Mouse (Mus musculus): ENCODE measurements around the gene Parva. TPM values are rescaled to one million over a fixed set of nuclear protein-coding genes. Genes with fewer than 3 reads are reported as not detected.
A peak's percentile ranks its signal among the peaks of the same experiment; 100 is the strongest.

Parva gene
- polyA plus RNA-seq, 1 experiment from 2014 or later, result 54.5 TPM

- Histone ChIP-seq H3K27me3 (ENCODE audit: insufficient read depth, poor library complexity, severe bottlenecking) (no peaks in the 10 kb centered on the region), H3K4me3 (no peak overlapping the region), H3K27ac (no peak overlapping the region), H3K36me3 (no peaks in the 10 kb centered on the region), H3K9me3 (no peaks in the 10 kb centered on the region), H3K4me1 (replicated peaks) (peaks cover 35% of the 10 kb centered on the region)
- no peak for DNase-seq (ENCODE audit: low spot score)
- WGBS, result 70% methylated on average over 2 of the region's 2 CpGs
Observed at GRCm38 (mm10) chr7:112490825-112491224, 63.5 kb downstream of the Parva start.

GRCm38 (mm10) chr7:112491737-112492136, 64.4 kb downstream of the Parva start:
- Histone ChIP-seq H3K27me3 (ENCODE audit: insufficient read depth, poor library complexity, severe bottlenecking) (no peaks in the 10 kb centered on the region), H3K36me3 (no peaks in the 10 kb centered on the region), H3K4me3 (no peak overlapping the region), H3K9me3 (no peaks in the 10 kb centered on the region), H3K4me1 (replicated peaks) (peaks cover 44% of the 10 kb centered on the region), H3K27ac (no peak overlapping the region)
- 72% methylated on average over 1 of the region's 1 CpGs for WGBS
- no peak for DNase-seq (ENCODE audit: low spot score)

DNA sequence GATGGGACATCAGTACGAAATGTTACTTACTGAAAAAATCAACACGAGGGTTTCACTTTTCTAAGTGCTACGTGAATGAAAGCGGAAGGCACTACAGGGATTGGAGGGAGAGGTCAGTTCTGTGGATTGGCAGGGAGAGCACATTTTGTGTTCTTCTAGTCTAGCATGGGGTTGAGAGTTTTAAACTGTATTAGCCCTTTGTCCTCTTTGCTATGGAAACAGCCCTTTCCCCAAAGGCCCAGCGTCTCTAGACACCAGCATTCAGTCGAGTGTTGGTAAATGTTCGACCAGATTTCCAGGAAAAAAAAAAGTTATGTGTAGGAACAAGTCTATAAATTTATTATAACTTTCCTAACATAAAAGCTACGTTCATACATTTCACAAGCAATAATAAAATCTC, 68.6 kb downstream of the Parva start:
- Histone ChIP-seq H3K4me3 (no peak overlapping the region), H3K36me3 (no peaks in the 10 kb centered on the region), H3K9me3 (no peaks in the 10 kb centered on the region), H3K27ac (0 out of 2 replicates have a peak overlapping the region, but pooled peaks have one; percentile 1), H3K27me3 (ENCODE audit: insufficient read depth, poor library complexity, severe bottlenecking) (no peaks in the 10 kb centered on the region), H3K4me1 (replicated peaks) (peaks cover 67% of the 10 kb centered on the region)
- no peak for DNase-seq (ENCODE audit: low spot score)
- WGBS, result 66% methylated on average over 8 of the region's 8 CpGs

GRCm38 (mm10) chr7:112496921-112497320, 69.6 kb downstream of the Parva start:
- no peak for DNase-seq (ENCODE audit: low spot score)
- Histone ChIP-seq H3K9me3 (no peaks in the 10 kb centered on the region), H3K4me1 (replicated peaks) (peaks cover 66% of the 10 kb centered on the region), H3K27me3 (ENCODE audit: insufficient read depth, poor library complexity, severe bottlenecking) (no peaks in the 10 kb centered on the region), H3K36me3 (no peaks in the 10 kb centered on the region), H3K4me3 (no peak overlapping the region), H3K27ac (no peak overlapping the region)
- WGBS, result 78% methylated on average over 7 of the region's 7 CpGs

GRCm38 (mm10) chr7:112498591-112499301, 71.4 kb downstream of the Parva start:
- WGBS, result 68% methylated on average over 9 of the region's 9 CpGs
- Histone ChIP-seq H3K9me3 (no peaks in the 10 kb centered on the region), H3K27me3 (ENCODE audit: insufficient read depth, poor library complexity, severe bottlenecking) (0 out of 2 replicates have a peak, but pooled peaks cover under 1% of the 10 kb centered on the region), H3K4me1 (replicated peaks) (peaks cover 77% of the 10 kb centered on the region), H3K27ac (peak overlapping the region; percentile 53; the same call in 1 of the 2 replicates), H3K4me3 (no peak overlapping the region), H3K36me3 (no peaks in the 10 kb centered on the region)
- no peak for DNase-seq (ENCODE audit: low spot score)

DNA sequence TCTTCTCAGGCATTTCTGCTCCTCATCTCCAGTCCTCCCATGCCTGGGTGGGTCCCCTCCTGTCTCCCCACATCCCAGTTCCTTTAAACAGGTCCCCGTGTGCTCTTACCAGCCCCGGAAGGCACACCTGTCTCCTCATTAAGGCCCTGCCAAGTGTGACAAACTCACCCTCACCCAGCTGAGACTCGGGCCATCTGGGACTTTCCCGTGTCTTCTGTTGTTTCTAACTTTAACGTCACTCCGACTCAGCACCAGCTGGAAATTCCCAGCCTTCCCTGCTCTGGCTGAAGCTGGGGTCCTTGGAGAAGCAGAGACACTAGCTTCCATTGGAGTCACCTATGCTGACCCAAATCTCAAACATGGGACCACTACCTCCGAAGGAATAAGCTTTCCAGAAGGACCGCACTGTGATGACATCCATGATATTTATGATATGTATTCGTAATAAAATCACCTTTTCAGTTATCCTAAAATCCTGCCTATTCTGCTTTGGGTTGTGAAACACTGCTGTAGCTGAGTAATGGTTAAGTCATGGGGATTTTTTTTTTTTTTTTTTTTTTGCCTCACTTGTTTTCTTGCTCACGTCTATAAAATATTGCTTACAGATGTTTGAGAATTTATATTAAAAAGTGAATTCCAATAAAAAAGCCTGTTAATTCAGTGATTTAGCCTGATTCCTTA, 72.3 kb downstream of the Parva start:
- DNase-seq (ENCODE audit: low spot score), result no peak
- no peaks in the 10 kb centered on the region for H3K36me3 ChIP-seq
- 63% methylated on average over 10 of the region's 10 CpGs for WGBS
- H3K9me3 ChIP-seq, result no peaks in the 10 kb centered on the region
- peaks cover 69% of the 10 kb centered on the region for H3K4me1 ChIP-seq (replicated peaks)
- peak overlapping the region; percentile 53; the same call in 1 of the 2 replicates for H3K27ac ChIP-seq
- H3K4me3 ChIP-seq, result no peak overlapping the region
- 0 out of 2 replicates have a peak, but pooled peaks cover 4% of the 10 kb centered on the region for H3K27me3 ChIP-seq (ENCODE audit: insufficient read depth, poor library complexity, severe bottlenecking)

DNA sequence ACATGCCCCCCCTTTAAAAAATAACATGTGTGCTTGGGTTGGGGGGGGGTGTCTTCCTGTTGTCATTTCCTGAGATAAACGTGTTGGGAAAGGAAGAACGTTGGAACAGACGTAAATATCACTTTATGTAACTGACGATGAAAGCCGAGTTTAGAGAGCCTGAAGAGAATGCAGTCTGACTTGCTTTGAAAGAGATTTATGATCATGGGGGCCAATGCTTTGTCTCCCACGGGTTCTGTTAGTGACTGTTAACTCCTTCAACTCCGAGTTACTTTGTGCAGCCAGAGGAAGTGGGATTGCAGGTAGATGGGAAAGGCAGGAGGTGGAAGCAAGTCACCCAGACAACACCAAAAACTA, 72.8 kb downstream of the Parva start:
- H3K27ac ChIP-seq, result no peak overlapping the region

GRCm38 (mm10) chr7:112502050-112502809, 74.9 kb downstream of the Parva start:
- Histone ChIP-seq H3K27me3 (ENCODE audit: insufficient read depth, poor library complexity, severe bottlenecking) (0 out of 2 replicates have a peak, but pooled peaks cover 4% of the 10 kb centered on the region), H3K4me3 (no peak overlapping the region), H3K4me1 (replicated peaks) (peaks cover 54% of the 10 kb centered on the region), H3K27ac (0 out of 2 replicates have a peak overlapping the region, but pooled peaks have one; percentile 70), H3K36me3 (no peaks in the 10 kb centered on the region), H3K9me3 (no peaks in the 10 kb centered on the region)
- no peak for DNase-seq (ENCODE audit: low spot score)
- 40% methylated on average over 18 of the region's 18 CpGs for WGBS

More for the DNA sequence above, 72.8 kb downstream of the Parva start:
- Histone ChIP-seq H3K4me3 (no peak overlapping the region), H3K4me1 (replicated peaks) (peaks cover 64% of the 10 kb centered on the region), H3K36me3 (no peaks in the 10 kb centered on the region), H3K27me3 (ENCODE audit: insufficient read depth, poor library complexity, severe bottlenecking) (0 out of 2 replicates have a peak, but pooled peaks cover 4% of the 10 kb centered on the region), H3K9me3 (no peaks in the 10 kb centered on the region)
- no peak for DNase-seq (ENCODE audit: low spot score)
- 57% methylated on average over 7 of the region's 7 CpGs for WGBS

DNA sequence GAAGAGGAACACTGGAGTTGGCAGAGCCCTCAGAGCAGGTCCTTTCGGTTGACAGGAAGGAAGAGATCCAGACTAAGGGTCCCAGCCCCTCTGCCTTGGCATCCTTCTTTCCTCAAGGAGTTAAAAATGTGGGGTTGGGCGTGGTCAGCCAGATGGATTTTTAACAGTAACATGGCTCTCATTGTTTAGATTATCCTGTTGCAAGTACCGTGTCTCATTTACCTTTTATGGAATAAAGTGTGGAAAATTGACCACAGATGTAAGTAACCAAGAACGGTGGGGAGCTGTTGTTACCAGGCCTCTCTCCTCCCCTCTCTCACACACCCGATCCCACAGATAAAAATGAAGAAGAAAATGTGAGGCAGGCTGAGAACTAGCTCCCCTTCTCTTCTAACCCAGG, 75.5 kb downstream of the Parva start:
- peak overlapping the region; percentile 70 for H3K27ac ChIP-seq
- 43% methylated on average over 5 of the region's 5 CpGs for WGBS
- H3K4me3 ChIP-seq, result no peak overlapping the region
- 0 out of 2 replicates have a peak, but pooled peaks cover 4% of the 10 kb centered on the region for H3K27me3 ChIP-seq (ENCODE audit: insufficient read depth, poor library complexity, severe bottlenecking)
- no peaks in the 10 kb centered on the region for H3K9me3 ChIP-seq
- no peak for DNase-seq (ENCODE audit: low spot score)
- H3K36me3 ChIP-seq, result no peaks in the 10 kb centered on the region
- peaks cover 54% of the 10 kb centered on the region for H3K4me1 ChIP-seq (replicated peaks)

GRCm38 (mm10) chr7:112503448-112503847, 76.1 kb downstream of the Parva start:
- peak overlapping the region; percentile 70 for H3K27ac ChIP-seq
- 0 out of 2 replicates have a peak, but pooled peaks cover 4% of the 10 kb centered on the region for H3K27me3 ChIP-seq (ENCODE audit: insufficient read depth, poor library complexity, severe bottlenecking)
- H3K4me1 ChIP-seq (replicated peaks), result peaks cover 55% of the 10 kb centered on the region
- H3K36me3 ChIP-seq, result no peaks in the 10 kb centered on the region
- 82% methylated on average over 6 of the region's 6 CpGs for WGBS
- H3K9me3 ChIP-seq, result no peaks in the 10 kb centered on the region
- no peak for DNase-seq (ENCODE audit: low spot score)
- H3K4me3 ChIP-seq, result no peak overlapping the region

DNA sequence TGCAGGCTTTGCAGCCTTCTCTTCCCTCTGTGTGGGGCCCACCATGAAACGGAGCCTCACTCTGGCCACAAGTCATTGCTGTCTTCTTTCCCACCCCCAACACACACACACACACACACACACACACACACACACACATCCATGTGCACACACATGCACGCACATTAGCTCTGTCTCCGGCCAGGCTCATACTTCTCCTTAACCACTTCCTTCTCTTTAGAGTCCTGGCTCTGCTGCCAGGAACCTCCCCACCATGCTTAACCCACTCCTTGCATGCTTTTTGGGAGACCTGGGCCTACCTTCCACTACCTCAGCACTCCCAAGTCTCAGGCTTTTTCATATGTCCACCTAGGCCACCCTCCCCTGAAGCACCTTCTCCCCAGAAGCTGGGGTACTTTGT, 76.6 kb downstream of the Parva start:
- H3K27me3 ChIP-seq (ENCODE audit: insufficient read depth, poor library complexity, severe bottlenecking), result 0 out of 2 replicates have a peak, but pooled peaks cover 4% of the 10 kb centered on the region
- DNase-seq (ENCODE audit: low spot score), result no peak
- no peaks in the 10 kb centered on the region for H3K36me3 ChIP-seq
- H3K4me3 ChIP-seq, result no peak overlapping the region
- 88% methylated on average over 3 of the region's 3 CpGs for whole genome bisulfite sequencing
- no peaks in the 10 kb centered on the region for H3K9me3 ChIP-seq
- 0 out of 2 replicates have a peak overlapping the region, but pooled peaks have one; percentile 70 for H3K27ac ChIP-seq
- peaks cover 55% of the 10 kb centered on the region for H3K4me1 ChIP-seq (replicated peaks)

GRCm38 (mm10) chr7:112509107-112509506, 81.8 kb downstream of the Parva start:
- DNase-seq (ENCODE audit: low spot score), result no peak
- H3K36me3 ChIP-seq, result no peaks in the 10 kb centered on the region
- H3K27ac ChIP-seq, result peak overlapping the region; percentile 30; the same call in 1 of the 2 replicates
- WGBS, result 80% methylated on average over 8 of the region's 8 CpGs
- no peaks in the 10 kb centered on the region for H3K27me3 ChIP-seq (ENCODE audit: insufficient read depth, poor library complexity, severe bottlenecking)
- H3K9me3 ChIP-seq, result no peaks in the 10 kb centered on the region
- no peak overlapping the region for H3K4me3 ChIP-seq
- peaks cover 55% of the 10 kb centered on the region for H3K4me1 ChIP-seq (replicated peaks)

Data from hindbrain, embryonic 10.5 days (tissue).